Mouse (Mus musculus): Measurements from ENCODE around the gene Irs2.
A peak's percentile ranks its signal among the peaks of the same experiment; 100 is the strongest.

Irs2 gene

DNA sequence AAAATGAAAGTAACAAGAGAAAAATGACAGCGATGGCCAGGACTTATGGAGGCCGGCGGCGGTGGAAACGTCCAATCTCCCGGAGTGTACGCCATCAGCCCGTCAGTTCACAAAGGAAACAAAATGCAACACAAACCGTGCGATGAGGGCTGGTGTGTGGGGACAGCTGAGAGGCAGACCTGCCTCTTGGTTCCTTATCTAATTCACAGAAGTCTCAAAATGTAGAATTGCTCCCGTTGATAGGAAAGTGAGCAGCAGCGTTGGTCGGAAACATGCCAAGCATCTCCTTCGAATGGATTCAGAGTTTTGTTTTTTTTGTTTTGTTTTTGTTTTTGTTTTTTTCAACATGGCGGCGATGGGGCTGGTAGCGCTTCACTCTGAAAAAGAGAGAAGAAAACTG, 21.6 kb downstream of the Irs2 start:
- no peak for DNase-seq (ENCODE audit: low spot score in 2 of 2)

DNA sequence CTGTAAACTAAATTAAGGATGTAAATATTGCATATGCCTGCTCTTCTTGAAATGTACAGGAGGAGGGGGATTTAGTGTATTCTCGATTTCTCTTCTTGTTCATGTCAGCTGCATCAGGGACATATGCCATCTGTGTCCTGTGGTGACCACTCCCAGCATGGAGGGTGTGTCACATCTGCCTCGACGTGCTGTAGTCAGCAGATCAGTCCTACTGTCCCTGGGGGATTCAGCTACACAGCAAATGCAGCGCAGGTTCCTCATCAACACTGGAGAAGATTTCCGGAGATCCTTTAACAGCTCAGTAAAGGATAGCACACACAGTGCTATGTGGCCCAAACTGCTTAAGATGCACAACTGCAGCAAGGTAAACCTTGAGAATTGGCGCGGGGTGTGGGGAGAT, 23.2 kb downstream of the Irs2 start:
- DNase-seq (ENCODE audit: low spot score in 2 of 2), result no peak

DNA sequence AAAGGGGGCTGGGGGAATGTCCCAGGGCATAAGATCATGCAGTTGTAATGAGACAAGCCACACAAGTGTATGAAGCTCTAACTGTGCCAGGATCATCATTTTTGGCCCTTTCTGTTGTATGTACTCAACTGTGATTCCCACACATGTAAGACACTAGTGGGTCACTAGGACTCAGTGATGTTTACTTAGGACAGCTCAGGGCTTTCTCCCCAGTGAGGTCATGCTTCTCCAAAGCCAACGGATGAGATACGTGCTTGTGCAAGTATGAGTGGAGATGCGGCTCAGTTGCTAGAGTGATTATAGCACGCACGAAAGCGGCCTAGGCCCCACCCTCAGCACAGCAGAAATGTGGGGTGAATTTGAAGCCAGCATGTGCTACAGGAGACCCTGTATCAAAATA, 27.4 kb downstream of the Irs2 start:
- DNase-seq (ENCODE audit: low spot score in 2 of 2), result no peak

DNA sequence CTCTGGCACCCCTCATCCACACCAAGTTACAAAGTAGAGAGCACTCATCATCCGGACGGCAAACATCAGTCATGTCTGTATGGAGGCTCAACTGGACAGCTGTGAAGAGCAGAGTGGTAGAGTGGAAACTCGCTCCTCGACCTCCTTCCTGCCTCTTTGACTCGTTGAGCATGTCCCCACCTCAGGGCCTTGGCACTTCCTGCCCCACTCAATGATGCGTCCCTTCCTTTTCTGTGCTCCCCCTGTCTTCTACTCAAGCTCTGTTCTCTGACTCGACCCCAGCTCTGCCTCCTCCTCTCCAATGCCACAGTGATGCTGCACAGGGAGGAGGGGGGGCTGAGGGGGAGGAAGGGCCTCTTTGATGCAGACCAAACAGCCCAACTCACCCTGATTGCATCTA, 28.3 kb downstream of the Irs2 start:
- no peak for DNase-seq (ENCODE audit: low spot score in 2 of 2)

DNA sequence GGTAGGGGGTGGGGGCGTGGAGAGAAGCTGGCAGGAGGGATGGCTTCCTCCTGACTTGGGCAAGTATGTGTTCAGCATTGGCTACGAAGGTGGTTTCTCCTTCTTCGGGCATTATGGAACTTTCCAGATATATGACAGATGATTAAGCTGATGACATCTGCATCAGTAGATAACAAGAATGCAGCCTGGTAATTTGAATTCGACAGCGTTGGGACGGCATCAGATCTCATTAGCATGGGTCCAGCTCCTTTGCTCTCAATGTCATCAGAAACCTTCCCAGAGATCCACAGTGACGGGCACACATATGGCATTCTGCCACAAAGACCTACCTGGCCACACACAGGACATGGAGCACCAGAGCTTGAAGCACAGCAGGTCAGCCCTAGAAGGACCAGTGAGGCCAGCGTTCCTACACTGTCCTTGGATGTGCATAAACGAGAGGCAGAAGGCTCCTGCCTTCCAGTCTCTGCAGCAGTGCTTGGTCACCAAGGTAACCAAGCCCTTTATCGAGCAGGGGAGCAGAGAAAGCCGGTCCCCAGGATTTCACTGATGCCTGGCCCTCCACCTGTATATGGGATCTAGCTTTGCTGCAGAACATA, 29.0 kb downstream of the Irs2 start:
- no peak for DNase-seq (ENCODE audit: low spot score in 2 of 2)

DNA sequence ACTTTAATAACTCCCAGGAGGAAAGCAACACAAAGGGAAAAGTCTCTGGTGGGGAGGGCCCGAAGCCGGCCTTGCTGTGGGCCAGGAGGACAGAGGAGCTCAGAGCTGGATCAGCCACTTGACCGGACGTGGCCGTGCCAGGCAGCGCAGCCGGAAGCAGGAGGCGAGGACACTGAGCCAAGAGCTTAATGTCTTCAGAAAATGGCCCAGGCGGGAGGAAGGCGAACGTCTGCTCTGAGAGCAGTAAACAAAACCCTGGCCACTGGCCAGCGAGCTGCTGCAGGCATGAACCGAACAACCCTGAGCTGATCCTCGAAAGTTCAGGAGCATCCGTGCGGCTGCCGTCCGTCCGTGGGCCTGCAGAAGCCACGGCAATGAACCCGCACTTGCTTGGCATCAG, 29.9 kb downstream of the Irs2 start:
- DNase-seq (ENCODE audit: low spot score in 2 of 2), result no peak

DNA sequence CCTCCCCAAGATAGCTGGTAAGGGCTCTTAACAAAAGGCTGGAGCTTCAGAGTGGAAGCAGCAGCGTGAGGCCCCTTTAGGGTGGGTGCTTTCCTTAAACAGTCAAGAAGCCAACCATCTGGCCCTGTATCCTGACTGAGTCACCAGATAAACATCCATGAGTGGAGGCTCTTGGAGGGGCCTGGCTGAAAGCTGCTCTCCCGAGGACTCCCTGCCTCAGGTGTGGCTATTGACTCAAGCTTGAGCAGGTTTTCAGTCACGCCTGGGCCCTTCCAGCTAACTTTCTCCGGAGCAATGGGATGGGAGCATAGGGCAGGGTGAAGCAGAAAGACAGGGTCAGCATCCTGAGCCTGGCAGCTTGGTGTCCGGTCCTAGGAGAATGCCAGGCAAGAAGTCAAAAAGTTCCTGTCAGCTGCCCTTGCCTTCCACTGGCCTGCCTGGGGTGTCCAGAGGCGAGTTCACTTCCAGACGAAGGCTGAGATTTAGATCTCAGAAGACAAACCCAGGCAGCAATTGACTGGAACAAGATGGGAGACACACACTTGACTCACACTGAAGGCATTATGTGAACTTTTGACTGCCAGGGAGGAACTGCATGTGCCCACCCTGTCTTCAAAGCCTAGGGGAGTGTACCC, 30.4 kb downstream of the Irs2 start:
- DNase-seq (ENCODE audit: low spot score in 2 of 2), result no peak

DNA sequence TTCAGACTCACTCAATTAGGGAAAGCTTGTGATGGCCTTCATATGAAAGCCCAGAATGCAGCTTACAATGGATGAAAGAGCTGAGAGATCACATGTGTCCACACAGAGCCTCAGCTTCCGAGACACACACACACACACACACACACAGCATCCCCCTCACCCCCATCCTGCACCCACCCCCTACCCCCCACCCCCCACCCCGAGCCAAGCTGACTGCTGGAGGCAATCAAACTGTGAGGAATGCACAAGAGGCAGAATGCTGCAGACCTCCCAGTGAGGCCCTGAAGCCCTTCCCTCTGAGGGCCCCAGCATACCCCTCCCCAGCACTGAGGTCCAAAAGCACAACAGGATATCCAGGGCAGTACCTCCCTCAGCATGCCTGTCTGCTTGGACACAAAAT, 33.6 kb downstream of the Irs2 start:
- DNase-seq (ENCODE audit: low spot score in 2 of 2), result no peak

DNA sequence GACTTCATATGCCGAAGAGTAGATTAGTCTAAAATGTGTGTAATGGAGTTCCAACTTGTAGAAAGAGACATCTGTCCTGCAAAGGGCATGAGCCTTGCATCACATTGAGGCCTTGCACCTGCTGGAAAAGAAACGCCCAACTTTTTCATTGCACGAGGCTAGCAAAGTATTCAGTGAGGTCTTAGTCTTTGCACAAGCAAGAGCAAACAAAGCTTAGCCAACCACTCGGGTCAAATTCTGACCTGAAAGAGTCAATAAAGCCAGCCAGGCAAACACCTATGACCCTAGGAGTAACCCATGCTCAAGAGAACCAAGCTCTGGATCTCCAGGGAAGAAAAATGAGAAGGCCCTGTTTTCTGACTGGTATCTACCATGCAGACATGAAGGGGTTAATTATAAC, 34.1 kb downstream of the Irs2 start:
- DNase-seq (ENCODE audit: low spot score in 2 of 2), result no peak

DNA sequence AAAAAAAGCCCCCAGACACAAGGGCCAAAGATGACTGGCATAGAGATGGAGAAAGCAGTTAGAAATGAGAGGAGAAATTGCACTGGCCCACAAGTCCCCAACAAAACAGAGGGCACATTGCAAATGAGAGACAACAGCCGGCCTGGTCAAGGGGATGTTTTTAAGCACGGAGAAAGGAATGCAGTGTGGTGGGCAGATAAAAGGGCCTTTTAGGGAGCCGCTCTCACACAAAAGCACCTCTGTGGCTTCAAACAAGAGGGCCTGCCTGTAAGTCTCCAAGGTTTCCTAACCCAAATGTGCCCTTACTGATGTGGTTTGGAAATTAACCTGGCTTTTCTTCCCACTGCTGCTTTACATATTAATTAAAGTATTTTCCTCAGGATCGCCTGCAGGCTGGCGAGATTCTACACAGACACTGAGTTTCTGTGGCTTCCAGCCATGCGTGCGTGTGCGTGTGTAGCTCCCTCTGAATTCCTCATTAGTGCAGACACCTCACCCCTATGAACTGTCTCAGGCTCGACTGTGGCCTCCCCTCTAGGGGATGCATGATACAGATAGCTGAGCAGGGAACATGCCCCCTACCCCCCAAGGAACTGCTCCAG, 35.3 kb downstream of the Irs2 start:
- DNase-seq (ENCODE audit: low spot score in 2 of 2), result no peak

DNA sequence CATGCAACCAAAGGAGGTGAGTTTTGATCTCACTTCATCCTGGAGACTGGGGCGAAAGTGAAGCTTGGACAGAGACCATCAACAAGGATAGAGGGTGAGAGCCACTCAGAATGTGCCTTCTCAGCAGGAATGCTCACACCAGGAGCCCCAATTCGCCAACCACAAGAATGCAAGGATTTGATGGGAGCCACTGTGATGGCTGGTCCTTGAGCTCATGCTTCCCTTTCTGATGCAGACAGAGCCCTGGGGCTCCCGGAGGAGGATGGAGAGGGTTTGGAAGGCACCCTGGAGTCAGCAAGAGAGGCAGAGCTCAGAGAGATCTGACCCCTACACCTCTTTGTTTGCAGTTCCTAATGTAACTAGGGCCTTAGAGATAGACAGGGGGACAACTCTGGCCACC, 36.3 kb downstream of the Irs2 start:
- no peak for DNase-seq (ENCODE audit: low spot score in 2 of 2)

DNA sequence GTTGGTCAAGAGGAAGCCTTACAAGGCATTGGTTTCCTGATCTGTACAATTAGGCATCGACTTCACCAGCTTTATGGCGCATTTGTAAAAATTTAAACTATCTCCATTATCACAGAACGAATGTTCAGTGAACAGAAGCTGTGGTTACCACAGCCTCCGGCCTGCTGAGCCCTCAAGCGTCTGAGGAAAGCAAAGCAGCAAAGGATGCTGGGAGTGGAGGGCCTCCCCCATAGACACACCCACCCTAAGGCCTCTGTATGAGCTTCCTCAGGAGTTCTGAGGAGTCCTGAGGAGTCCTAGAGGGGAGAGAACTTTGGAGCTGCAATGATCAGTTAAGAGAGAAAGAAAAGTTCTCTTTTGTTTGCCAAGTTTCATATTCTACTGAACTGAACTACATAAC, 36.7 kb downstream of the Irs2 start:
- no peak for DNase-seq (ENCODE audit: low spot score in 2 of 2)

DNA sequence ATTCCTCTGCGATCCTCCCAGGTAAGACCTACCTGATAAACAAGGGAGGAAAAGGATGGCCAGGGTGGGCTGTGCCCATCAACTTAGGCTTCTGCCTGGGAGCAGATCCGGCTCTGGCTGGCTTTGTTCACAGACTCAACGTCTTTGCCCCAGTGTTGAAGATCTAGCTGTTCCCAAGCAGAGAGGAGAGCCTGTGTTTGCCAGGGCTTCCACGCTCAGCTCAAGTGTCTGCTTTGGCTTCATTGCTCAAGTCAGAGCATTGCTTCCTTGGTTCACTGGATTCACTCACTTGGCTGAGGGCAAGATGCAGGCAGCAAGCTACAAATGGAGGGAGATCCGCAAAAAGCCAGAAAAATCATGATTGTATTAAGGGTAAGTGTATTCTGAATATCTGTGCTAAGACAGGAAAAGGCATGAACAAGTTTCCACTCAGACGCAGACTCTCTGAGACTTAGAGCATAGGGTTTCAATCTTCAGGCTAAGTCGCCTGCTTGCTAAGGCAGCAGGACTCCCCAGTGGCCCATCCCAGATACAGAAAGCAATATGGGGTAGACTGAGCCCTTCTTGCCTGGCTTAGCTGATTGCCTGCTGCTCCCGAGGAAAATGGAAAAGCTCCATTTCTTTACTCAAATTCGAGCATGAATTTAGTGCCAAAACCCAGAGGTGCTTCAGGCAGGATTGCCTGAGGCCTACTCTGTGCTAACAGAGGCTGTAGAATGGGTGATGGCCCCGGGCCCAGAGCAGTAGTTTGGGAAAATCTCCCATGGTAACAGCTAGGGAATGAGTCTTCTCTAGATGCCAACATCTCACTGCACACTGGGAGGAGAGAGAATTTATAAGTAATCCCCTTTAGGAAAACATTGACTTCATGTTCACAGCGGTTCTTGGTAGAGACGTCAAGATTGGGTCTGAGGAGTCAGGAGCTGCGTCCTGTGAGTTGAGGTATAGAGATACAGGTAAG, 37.5 kb downstream of the Irs2 start:
- no peak for DNase-seq (ENCODE audit: low spot score in 2 of 2)

DNA sequence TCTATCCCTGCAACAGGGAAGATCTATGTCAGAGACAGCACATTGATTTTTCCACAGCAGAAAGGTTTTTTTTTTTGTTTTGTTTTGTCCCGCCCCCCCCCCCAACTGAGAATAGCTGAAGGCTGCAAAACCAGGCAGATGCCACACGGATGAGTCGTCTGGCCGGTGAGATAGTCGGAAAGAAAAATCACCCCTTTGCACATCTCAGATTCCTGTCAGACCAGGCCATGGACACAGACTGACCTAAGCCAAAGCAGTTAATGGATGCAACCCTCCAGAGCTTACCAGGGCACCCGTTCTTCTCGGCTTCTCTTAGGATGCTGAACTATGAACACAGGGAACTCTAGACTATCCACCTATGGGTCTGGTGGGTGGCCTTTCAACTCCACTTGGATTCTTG, 39.6 kb downstream of the Irs2 start:
- DNase-seq (ENCODE audit: low spot score in 2 of 2), result no peak

DNA sequence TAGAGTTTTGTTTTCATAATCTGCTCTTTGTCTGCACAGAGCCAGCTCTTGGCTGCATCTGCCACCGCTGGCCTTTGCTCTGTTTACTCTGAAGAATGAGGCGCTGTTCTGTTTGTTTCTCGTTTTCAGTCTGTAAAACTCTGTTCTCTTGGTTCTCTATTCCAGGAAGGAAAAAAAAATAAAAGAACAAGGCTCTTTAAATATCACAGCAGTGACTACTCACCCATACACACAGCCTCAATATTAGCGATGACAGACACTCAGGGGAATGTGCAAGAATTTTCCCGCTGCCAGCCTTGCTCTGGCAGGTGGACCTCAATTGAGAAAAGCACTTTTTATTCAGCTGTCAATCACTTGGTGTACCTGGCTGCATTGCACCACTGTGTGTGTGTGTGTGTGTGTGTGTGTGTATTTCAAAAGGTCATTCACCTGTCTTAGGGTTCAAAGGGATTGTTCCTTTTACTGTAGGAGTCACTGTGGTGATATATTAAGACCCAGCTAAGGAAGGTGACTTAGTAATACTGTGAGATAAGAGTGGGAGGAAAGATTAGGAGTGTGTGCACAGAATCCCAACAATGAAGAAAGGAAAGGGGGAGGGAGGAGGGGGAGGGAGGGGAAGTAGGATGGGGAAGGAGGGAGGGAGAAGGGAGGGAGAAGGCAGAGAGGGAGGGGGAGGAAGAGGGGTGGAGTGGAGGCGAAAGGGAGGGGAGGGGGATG, 42.7 kb downstream of the Irs2 start:
- DNase-seq (ENCODE audit: low spot score in 2 of 2), result no peak

DNA sequence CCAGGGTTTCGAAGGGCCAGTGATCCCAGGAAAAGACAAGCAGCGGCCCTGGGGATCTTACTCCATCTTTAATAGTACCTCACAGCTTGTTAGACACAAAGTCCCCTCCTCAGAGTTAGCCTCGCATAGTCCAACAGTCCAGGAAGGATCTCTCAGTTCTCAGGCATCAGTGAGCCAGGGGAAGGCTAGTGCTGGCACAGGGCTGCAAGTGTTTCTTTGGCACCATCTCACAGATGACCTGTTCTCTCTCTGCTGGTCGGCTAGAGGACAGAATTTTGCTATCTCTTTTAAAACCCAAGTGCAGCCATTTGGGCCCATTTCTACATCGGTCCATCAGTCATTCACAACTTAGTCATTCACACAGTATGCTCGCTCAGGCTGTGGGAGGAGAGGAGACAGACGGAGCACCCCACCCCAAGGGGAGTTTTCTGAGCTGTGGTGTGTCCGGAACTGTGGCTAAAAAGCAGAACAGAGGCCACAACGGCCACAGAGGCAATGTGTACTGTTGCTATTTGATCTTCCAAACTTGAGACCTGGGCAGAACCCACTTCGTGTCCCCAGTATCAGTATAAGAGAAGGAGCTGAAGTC, 43.7 kb downstream of the Irs2 start:
- no peak for DNase-seq (ENCODE audit: low spot score in 2 of 2)

DNA sequence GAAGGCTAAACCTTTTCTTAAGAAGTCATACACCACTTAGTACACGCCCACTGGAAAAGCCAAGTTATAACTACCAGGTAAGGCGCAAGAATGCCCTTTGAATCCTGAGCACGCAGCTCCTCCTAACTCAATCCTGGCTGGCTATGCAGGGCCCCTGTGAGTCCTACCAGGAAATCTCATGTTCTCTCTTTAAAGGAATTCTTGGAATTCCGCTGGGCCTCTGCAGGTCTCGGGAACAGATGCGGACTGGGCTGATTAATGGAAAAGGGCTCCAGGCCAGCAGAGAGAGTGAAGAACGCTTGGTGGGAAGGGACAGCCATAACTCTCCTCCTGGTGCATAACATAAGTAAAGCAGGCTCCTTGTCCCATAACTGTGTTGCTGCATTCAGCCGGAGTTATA, 46.3 kb downstream of the Irs2 start:
- no peak for DNase-seq (ENCODE audit: low spot score in 2 of 2)

DNA sequence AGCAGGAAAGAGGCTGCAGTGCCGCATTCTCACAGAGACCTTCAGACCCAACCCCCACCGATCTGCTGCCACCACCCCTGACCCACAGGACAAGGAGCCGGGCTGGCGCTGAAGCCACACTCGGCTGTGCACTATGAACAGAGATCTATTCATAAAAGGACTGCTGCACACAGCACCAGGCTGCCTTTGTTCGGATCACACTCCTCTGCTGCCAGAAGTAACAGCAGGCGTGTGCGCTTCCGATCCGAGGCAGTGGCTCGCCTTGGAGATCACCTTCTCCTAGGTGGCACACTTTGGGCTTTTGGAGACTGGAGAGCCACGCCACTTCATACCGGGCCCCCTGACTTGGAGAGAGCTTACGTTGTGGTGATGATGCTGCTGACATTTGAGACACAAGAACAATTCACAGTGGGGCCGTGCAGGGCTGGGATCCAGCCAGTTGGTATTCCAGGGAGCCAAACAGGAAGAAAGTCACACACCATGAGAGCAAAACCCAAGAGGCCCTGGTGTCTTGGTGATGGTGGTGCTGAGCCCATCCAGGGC, 47.9 kb downstream of the Irs2 start:
- DNase-seq (ENCODE audit: low spot score in 2 of 2), result no peak

DNA sequence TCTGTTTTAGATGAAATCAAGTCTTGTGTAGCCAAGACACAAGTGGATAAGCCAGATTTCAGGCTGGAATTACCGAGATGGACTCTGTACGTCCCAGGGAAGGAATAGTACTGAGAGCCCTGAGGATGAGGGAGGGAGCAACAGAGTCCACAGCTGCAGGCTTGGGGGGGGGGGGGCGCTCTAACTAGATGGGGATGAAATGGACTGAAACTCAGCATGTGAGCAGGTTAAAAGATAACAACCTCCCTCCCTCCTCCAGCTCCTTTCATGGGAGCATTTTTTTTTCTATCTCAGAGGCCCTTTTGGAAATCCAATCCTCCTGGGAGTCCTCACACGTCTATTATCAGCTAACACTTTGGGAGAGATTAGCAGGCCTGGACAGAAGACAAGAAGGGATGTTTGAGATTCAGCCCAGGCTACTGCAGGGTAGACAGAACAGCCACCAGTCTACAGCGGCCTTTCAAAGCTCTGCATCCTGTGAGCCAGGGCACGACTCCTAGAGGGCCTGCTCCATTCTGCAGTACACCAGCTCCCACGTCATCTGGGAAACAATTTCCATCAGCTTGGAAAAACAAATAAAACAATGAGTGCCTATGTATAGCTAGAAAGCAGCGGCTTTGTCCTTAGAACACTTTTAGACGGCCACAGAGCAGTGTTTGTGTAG, 50.8 kb downstream of the Irs2 start:
- no peak for DNase-seq (ENCODE audit: low spot score in 2 of 2)

DNA sequence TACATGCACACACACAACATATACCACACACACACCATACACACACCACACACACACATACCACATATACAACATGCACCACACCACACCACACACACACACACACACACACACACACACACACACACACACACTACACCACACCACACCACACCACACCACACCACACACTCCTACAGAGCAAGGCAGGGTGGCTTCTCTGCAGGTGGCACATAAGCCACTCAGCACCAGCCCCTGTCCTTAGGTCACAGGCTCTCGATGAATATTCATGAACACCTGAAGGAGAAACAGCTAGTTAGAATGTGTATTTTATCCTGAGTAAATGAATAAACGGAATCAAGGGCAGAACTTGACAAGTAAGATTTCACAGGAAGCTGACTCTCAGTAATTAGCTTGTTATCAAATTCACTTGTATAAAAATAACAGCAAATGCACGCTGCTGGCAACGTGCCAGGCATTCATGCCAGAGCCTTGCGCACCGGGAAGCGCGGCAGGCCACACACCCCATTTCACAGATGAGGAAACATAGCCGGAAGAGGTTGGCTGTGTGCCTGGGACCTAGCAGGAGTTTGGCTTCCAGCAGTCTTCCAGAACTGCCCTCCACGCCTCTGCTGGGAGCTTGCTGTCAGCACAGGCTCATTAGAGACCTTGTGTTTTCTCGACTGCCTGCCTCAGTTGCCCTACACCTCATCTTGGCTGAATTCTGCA, 54.8 kb downstream of the Irs2 start:
- DNase-seq (ENCODE audit: low spot score in 2 of 2), result peak; percentile 29 to 42
